Mouse (Mus musculus) neutrophil, adult 5-6 weeks (primary cell): ENCODE measurements around the gene Gm7247. TPM values are rescaled to one million over a fixed set of nuclear protein-coding genes. Genes with fewer than 3 reads are reported as not detected.
"Not testable (repeated sequence)": the region's sequence is repeated elsewhere in the genome, so short reads cannot be mapped to it uniquely, and the experiment has no call there.

Experiments used
- ATAC-seq: fragments of 151-379, 151-347 bp; 2 replicates; pipeline ENCODE4 v1.8.0; 2017; ENCODE audit warnings: mild to moderate bottlenecking, moderate TSS enrichment; ENCODE audit not compliant: insufficient number of reproducible peaks, poor library complexity, low FRiP score, severe bottlenecking; ENCODE audit errors: extremely low read depth
- total RNA-seq: library from RNA; stranded (forward); fragments of 200-1000 nt; gene quantifications from 2 replicates; pipeline ENCODE4 v1.2.3, GENCODE M21; 2017

Gene Gm7247
- total RNA-seq, 1 experiment from 2014 or later = not detected

DNA sequence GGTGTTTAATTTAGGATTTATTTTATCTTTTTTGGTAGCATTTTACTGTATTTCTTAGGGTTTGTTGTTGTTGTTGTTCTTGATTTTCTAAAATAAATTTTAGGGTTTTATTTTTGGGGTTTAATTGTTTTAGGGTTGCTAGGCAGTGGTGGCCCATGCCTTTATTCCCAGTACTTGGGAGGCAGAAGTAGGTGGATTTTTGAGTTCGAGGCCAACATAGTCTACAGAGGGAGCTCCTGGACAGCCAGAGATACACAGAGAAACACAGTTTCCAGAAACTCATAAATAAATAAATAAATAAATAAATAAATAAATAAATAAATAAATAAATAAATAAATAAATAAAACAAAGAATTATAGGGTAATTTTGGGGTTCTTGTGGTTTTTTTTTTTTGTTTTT, 122.1 kb downstream of the Gm7247 start:
- ATAC-seq = no peak

DNA sequence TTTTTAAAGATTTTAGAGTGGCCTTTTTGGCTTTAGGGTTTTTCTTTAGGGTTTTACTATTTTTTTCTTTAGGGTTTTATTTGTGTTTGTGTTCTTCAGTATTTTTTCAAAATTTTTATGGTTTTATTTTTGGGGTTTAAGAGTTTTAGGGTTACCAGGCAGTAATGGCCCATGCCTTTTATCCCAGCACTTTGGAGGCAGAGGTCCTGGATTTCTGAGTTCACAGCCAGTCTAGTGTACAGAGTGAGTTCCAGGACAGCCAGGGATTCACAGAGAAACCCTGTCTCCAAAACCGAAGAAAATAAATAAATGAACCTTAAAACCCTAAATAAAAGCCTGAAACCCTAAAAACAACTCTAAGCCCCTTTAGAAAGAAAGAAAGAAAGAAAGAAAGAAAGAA, 124.6 kb downstream of the Gm7247 start:
- no peak for ATAC-seq

DNA sequence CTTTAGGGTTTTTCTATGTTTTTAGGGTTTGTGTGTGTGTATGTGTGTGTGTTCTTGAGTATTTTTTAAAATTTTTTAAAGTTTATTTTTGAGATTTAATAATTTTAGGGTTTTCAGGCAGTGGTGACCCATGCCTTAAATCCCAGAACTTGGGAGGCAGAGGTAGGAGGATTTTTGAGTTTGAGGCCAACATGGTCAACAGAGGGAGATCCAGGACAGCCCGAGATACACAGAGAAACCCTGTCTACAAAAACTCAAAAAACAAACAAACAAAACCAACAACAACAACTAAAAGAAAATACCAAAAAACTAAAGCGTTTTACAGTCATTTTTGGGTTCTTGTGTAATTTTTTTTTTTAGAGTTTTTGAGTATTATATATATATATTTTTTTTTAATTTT, 134.2 kb downstream of the Gm7247 start:
- ATAC-seq = no peak

DNA sequence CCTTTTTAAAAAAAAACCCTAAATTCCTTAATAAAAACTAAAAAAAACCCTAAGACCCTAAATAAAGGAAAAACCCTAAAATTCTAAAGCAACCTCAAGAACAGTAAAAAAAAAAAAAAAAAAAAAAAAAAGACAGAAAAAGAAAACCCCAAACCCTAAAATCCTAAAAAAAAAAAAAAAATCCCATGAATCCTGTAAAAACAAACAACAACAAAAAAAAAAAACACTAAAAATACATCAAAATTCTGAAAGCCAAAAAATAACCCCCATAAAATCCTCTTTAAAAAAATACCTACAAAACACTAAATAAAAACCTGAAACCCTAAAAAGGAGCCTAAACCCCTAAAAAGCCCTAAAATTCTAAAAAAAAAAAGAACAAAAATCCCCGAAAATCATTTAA, 135.4 kb downstream of the Gm7247 start:
- no peak for ATAC-seq

DNA sequence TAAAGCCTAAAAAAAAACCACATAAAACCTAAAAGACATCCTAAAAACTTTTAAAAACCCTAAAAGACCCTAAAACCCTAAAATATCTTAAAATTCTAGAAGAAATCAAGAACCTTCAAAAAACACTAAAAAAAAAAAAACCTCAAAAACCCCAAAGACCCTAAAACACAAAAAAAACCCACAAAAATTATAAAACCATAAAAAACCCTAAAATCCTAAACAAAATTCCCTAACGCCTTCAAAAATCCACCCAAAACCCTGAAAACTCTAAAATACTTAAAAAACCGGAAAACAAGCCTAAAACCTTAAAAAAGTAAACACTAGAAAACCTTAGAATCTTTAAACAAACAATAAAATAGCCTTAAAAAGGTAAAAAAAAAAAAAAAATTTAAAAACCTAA, 136.4 kb downstream of the Gm7247 start:
- no peak for ATAC-seq

DNA sequence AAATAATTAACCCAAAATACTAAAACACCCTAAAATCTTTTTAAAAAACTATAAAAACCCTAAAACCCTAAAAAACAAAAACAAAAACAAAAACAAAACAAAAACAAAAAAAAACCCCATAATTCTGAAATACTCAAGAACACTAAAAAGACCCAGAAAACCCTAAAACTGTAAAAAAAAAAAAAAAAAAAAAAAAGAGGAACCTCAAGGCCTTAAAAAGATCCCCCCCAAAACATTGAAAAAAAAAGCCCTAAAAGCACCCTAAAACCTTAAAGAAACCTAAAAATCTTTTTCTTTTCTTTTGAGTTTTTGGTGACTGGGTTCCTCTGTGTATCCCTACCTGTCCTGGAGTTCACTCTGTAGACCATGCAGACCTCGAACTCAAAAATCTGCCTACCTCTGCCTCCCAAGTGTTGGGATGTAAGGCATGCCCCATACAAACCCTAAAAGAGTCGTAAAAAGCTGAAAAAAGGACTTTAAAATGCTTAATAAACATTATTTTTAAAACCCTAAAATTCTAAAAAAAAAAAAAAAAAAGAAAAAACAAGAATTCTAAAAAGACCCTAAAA, 138.2 kb downstream of the Gm7247 start:
- no peak for ATAC-seq

DNA sequence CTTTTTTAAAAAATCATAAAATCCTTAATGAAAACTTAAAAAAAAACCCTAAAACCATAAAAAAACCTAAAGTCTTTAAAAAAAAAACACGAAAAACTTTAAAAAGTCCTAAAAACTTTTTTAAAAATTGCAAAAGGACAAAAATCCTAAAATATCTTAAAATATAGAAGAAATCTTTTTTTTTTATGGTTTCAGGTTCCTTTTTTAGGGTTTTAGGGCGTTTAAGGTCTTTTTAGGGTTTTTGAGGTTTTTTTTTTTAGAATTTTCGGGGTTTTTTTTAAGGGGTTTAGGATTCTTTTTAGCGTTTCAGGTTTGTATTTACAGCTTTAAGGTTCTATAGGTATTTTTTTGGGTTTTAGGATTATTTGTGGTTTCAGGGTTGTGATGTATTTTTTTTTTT, 138.9 kb downstream of the Gm7247 start:
- no peak for ATAC-seq

DNA sequence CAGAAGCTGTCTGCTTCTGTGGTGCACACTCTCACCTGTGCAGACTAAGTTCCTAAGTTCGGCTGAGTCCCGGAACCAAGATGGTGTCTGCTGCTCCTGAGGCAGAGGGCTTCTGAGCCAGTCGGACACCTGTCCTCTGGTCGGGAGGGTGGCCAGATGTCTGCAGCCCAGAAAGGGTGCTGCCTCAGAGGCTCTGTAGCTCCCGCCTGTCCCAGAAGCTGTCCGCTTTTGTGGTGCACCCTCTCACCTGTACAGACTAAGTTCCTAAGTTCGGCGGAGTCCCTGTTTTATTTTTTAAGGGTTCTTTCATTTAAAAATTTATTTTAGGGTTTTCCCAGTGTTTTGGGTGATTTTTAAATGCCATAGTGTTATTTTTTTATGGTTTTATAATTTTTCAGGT, 145.9 kb downstream of the Gm7247 start:
- no peak for ATAC-seq

DNA sequence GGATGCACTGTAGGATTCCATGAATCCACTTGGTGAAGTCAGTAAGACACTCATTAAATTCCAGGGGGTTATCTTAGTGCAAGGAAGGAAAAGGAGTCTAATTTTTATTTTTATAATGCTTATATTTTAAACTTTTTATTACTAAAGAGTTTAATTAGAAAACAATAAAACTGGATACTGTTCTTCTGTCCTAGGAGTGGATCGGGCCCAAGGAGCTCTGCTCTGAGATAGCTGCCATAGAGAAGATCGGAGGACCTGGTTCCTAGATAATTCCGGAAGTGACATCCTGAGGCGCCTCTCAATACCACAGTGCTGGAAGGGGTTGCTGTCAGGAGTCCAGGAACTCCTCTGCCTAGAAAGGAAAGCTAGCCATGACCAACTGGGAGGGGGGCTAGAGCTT, 190.9 kb downstream of the Gm7247 start, which contains the start of gene Gm5622:
TSS of gene Gm5622 (plus strand) at position 301 of the 400 bp plus-strand sequence.
- ATAC-seq = no peak

DNA sequence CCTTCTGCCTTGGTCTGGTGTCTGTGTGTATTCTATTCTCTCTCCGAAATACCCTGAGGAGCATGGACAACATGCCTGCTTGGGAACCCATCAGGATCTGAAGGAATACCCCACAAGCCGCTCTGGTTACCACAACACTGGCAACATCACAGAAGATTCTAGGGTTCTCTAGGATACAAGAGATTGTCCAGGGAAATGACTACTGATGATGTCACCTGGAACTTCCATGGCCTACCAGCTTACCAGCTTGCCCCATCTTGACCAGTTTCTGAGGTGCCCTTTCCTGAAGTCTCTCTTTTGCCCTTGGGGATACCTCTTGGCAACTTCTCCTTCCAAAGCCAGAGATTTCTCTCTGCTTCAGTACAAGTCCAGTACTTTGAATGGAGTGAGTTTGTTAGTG, 212.4 kb downstream of the Gm7247 start, which contains the start of gene Gm17175:
TSS of gene Gm17175 (minus strand) at position 101 of the 400 bp plus-strand sequence.
- ATAC-seq = not testable (repeated sequence)

DNA sequence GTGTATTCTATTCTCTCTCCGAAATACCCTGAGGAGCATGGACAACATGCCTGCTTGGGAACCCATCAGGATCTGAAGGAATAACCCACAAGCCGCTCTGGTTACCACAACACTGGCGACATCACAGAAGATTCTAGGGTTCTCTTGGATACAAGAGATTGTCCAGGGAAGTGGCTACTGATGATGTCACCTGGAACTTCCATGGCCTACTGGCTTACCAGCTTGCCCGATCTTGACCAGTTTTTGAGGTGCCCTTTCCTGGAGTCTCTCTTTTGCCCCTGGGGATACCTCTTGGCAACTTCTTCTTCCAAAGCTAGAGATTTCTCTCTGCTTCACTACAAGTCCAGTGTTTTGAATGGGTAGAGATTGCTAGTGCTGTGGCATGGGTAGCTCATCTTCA, 230.5 kb downstream of the Gm7247 start, which contains the start of gene Gm17174:
TSS of gene Gm17174 (minus strand) at position 101 of the 400 bp plus-strand sequence.
- ATAC-seq = not testable (repeated sequence)

DNA sequence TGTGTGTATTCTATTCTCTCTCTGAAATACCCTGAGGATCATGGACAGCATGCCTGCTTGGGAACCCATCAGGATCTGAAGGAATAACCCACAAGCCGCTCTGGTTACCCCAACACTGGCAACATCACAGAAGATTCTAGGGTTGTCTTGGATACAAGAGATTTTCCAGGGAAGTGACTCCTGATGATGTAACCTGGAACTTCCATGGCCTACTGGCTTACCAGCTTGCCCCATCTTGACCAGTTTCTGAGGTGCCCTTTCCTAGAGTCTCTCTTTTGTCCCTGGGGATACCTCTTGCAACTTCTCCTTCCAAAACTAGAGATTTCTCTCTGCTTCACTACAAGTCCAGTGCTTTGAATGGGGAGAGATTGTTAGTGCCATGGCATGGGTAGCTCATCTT, 249.7 kb downstream of the Gm7247 start, which contains the start of gene Gm17078:
TSS of gene Gm17078 (minus strand) at position 101 of the 400 bp plus-strand sequence.
- no peak for ATAC-seq

Other genes with a start within 250 kb of the Gm7247 start
- gene Eddm3b, start 247.3 kb upstream of the Gm7247 start, total RNA-seq = not detected in 2 replicates
- gene Rnase6, start 237.8 kb upstream of the Gm7247 start, total RNA-seq = 227 and 232 TPM in 2 replicates
- gene Rnase1, start 215.0 kb upstream of the Gm7247 start, total RNA-seq = not detected in 2 replicates
- gene Rnase2b, start 199.5 kb upstream of the Gm7247 start, total RNA-seq = not detected in 2 replicates
- not detected in 2 replicates for gene Ang2, start 162.6 kb upstream of the Gm7247 start, total RNA-seq
- not detected in 2 replicates for gene Ear14, start 158.4 kb upstream of the Gm7247 start, total RNA-seq
- gene Rnase2a, start 105.6 kb upstream of the Gm7247 start, total RNA-seq = not detected in 2 replicates
- not detected in 2 replicates for gene Vmn2r88, start 49.1 kb downstream of the Gm7247 start, total RNA-seq
- not detected in 2 replicates for gene Vmn2r89, start 90.1 kb downstream of the Gm7247 start, total RNA-seq
- not detected in 2 replicates for gene Gm5622, start 191.0 kb downstream of the Gm7247 start, total RNA-seq
- not detected in 2 replicates for gene Gm17175, start 212.3 kb downstream of the Gm7247 start, total RNA-seq
- gene Gm17174, start 230.4 kb downstream of the Gm7247 start, total RNA-seq = not detected in 2 replicates
- not detected in 2 replicates for gene Gm17078, start 249.6 kb downstream of the Gm7247 start, total RNA-seq